Mouse (Mus musculus) testis, adult 2 months (tissue): ENCODE measurements at regions not wholly inside any gene's neighbourhood (a gene's known extent, or its start where the extent isn't known, plus 50 kb on each side); places are given as distances from the start of the nearest gene placed in this dataset.

Source experiments
- CTCF ChIP-seq: fragments of 200-500 bp; IDR thresholded peaks from 2 replicates; pipeline ENCODE4 v1.5.1; 2012; ENCODE audit warnings: low read depth, mild to moderate bottlenecking, inconsistent platforms, low read length, moderate library complexity; ENCODE audit not compliant: control insufficient read depth, insufficient read depth, insufficient replicate concordance
- POLR2A ChIP-seq: fragments of 200-500 bp; IDR thresholded peaks from 2 replicates; pipeline ENCODE4 v1.6.1; 2012; ENCODE audit warnings: low read depth, mild to moderate bottlenecking, inconsistent platforms, low read length, moderate library complexity; ENCODE audit not compliant: control insufficient read depth

DNA sequence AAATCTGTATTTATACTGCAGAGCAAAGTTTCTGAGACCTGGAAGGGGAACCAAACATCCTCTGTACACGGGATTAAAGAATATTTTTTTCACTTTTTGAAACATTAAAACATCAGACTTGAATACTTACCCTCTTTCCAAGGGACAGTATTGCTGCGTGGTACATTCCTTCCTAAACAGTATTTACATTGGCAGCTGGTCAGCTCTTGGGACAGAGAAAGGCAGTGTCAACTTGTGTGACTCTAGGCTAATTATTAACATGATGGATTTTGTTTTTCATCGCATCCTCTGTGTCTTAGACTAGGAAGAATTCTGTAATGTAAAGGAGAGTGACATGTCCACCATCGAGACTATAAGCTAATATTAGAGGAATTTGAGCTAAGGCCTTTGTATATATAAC, 56.8 kb upstream of the Map4k3 start:
- no peak for TF ChIP-seq CTCF
- TF ChIP-seq POLR2A = no peak
